In genomic region chr5:25645661-25646364, GRCm38 (mm10) we compare ENCODE assay signal across 21 mouse cellular contexts. TPM values are rescaled to one million over a fixed set of nuclear protein-coding genes. Genes with fewer than 3 reads are reported as not detected.
DNase-seq lines count a peak whose midpoint lies in the region; ATAC-seq and TF ChIP-seq lines count a peak whose summit lies in the region.
"Had no signal": no experiment of that assay in that cellular context is flagged by ENCODE, and none has a peak within 500 bp of the region (broad histone marks: within the 10 kb centered on the region; RNA-seq: fewer than 3 reads in every experiment).

No protein-coding gene starts in this region.

- H3K4me1 ChIP-seq in forebrain, embryonic 15.5 days = peaks cover 15% of the 10 kb centered on the region
- H3K4me1 ChIP-seq in forebrain, embryonic 12.5 days = no peaks in the 10 kb centered on the region
- no peaks in the 10 kb centered on the region for H3K4me1 ChIP-seq in midbrain, postnatal 0 days (ENCODE audit: insufficient read depth, low read length)
- no peaks in the 10 kb centered on the region for H3K4me1 ChIP-seq in midbrain, embryonic 15.5 days
- H3K4me1 ChIP-seq in forebrain, postnatal 0 days (ENCODE audit: insufficient read depth) = no peaks in the 10 kb centered on the region
- H3K4me1 ChIP-seq: hindbrain, embryonic 15.5 days; limb, embryonic 15.5 days; neural tube, embryonic 15.5 days had no signal

- H3K27me3 ChIP-seq in forebrain, embryonic 15.5 days = no peaks in the 10 kb centered on the region
- H3K27me3 ChIP-seq in forebrain, embryonic 12.5 days = no peaks in the 10 kb centered on the region
- no peaks in the 10 kb centered on the region for H3K27me3 ChIP-seq in midbrain, postnatal 0 days (ENCODE audit: insufficient read depth, low read length)
- H3K27me3 ChIP-seq in midbrain, embryonic 15.5 days (replicated peaks) = no peaks in the 10 kb centered on the region
- no peaks in the 10 kb centered on the region for H3K27me3 ChIP-seq in forebrain, postnatal 0 days (ENCODE audit: insufficient read depth, low read length)
- H3K27me3 ChIP-seq: hindbrain, embryonic 15.5 days; limb, embryonic 15.5 days; neural tube, embryonic 15.5 days had no signal

- WGBS in forebrain, embryonic 15.5 days = 54% methylated on average over 8 of the region's 8 CpGs
- WGBS in forebrain, embryonic 12.5 days = 81% methylated on average over 8 of the region's 8 CpGs
- WGBS in midbrain, postnatal 0 days = 83% methylated on average over 8 of the region's 8 CpGs
- WGBS in midbrain, embryonic 15.5 days = 83% methylated on average over 8 of the region's 8 CpGs
- WGBS in forebrain, postnatal 0 days = 53% methylated on average over 8 of the region's 8 CpGs

- H3K4me3 ChIP-seq in forebrain, embryonic 15.5 days = no peak overlapping the region
- H3K4me3 ChIP-seq in forebrain, embryonic 12.5 days (replicated peaks) = no peak overlapping the region
- H3K4me3 ChIP-seq in midbrain, postnatal 0 days (ENCODE audit: low read depth, low read length) = no peak overlapping the region
- no peak overlapping the region for H3K4me3 ChIP-seq in midbrain, embryonic 15.5 days
- no peak overlapping the region for H3K4me3 ChIP-seq in forebrain, postnatal 0 days (ENCODE audit: low read depth, low read length)
- H3K4me3 ChIP-seq: hindbrain, embryonic 15.5 days; limb, embryonic 15.5 days; neural tube, embryonic 15.5 days had no signal

- ATAC-seq in cerebellum, adult (ENCODE audit: insufficient number of reproducible peaks, low FRiP score, low TSS enrichment) = no peak
- ATAC-seq in forebrain, embryonic 15.5 days (replicated peaks) = peak; percentile 77
- ATAC-seq in forebrain, embryonic 12.5 days (ENCODE audit: low FRiP score) = no peak
- ATAC-seq in midbrain, postnatal 0 days (ENCODE audit: low FRiP score) = no peak
- no peak for ATAC-seq in midbrain, embryonic 15.5 days (replicated peaks)
- no peak for ATAC-seq in forebrain, postnatal 0 days
- no peak for ATAC-seq in granulocyte monocyte progenitor cell, adult 5-6 weeks (replicated peaks; ENCODE audit: poor library complexity, severe bottlenecking)
- ATAC-seq: intestine, embryonic 16.5 days had no signal

- peak; percentile 10 for DNase-seq in cerebellum, adult 11 months
- peak; percentile 61 for DNase-seq in midbrain, postnatal 0 days (ENCODE audit: low spot score)
- DNase-seq in forebrain, postnatal 0 days = peak; percentile 9
- DNase-seq: adrenal gland, postnatal 25 days; gastrocnemius, postnatal 36 days; kidney, adult 9 months; kidney, postnatal 36 days; lung, embryonic 14.5 days; lung, postnatal 36 days; thymus, adult 18-20 months; thymus, postnatal 36 days had no signal

- no peaks in the 10 kb centered on the region for H3K9me3 ChIP-seq in forebrain, embryonic 15.5 days
- no peaks in the 10 kb centered on the region for H3K9me3 ChIP-seq in forebrain, embryonic 12.5 days
- H3K9me3 ChIP-seq in midbrain, postnatal 0 days (ENCODE audit: low read length) = no peaks in the 10 kb centered on the region
- H3K9me3 ChIP-seq in midbrain, embryonic 15.5 days = no peaks in the 10 kb centered on the region
- H3K9me3 ChIP-seq in forebrain, postnatal 0 days (ENCODE audit: low read length) = no peaks in the 10 kb centered on the region
- H3K9me3 ChIP-seq: hindbrain, embryonic 15.5 days; limb, embryonic 15.5 days; neural tube, embryonic 15.5 days had no signal

- H3K4me2 ChIP-seq in forebrain, embryonic 15.5 days (replicated peaks) = no peak overlapping the region
- H3K4me2 ChIP-seq in forebrain, embryonic 12.5 days = no peak overlapping the region
- H3K4me2 ChIP-seq in midbrain, postnatal 0 days (ENCODE audit: low read depth, low read length, poor library complexity, severe bottlenecking) = no peak overlapping the region
- H3K4me2 ChIP-seq in midbrain, embryonic 15.5 days = no peak overlapping the region
- H3K4me2 ChIP-seq in forebrain, postnatal 0 days (ENCODE audit: low read depth) = no peak overlapping the region
- H3K4me2 ChIP-seq: hindbrain, embryonic 15.5 days; limb, embryonic 15.5 days; lung, embryonic 14.5 days; neural tube, embryonic 15.5 days had no signal

- H3K27ac ChIP-seq in forebrain, embryonic 15.5 days (replicated peaks) = peak overlapping the region; percentile 55
- no peak overlapping the region for H3K27ac ChIP-seq in forebrain, embryonic 12.5 days
- H3K27ac ChIP-seq in midbrain, postnatal 0 days (ENCODE audit: low read depth, low read length) = no peak overlapping the region
- H3K27ac ChIP-seq in midbrain, embryonic 15.5 days = no peak overlapping the region
- no peak overlapping the region for H3K27ac ChIP-seq in forebrain, postnatal 0 days (ENCODE audit: low read depth, low read length)
- H3K27ac ChIP-seq: hindbrain, embryonic 15.5 days; limb, embryonic 15.5 days; liver, embryonic 14.5 days; neural tube, embryonic 15.5 days had no signal

- H3K9ac ChIP-seq in forebrain, embryonic 15.5 days (replicated peaks) = no peak overlapping the region
- H3K9ac ChIP-seq in forebrain, embryonic 12.5 days = no peak overlapping the region
- H3K9ac ChIP-seq in midbrain, postnatal 0 days (replicated peaks; ENCODE audit: low read length, poor library complexity, severe bottlenecking) = no peak overlapping the region
- no peak overlapping the region for H3K9ac ChIP-seq in midbrain, embryonic 15.5 days
- H3K9ac ChIP-seq in forebrain, postnatal 0 days = no peak overlapping the region
- H3K9ac ChIP-seq: hindbrain, embryonic 15.5 days; limb, embryonic 15.5 days; liver, embryonic 14.5 days; lung, embryonic 14.5 days; neural tube, embryonic 15.5 days had no signal

- TF ChIP-seq CTCF in midbrain, postnatal 0 days (IDR thresholded peaks at IDR 0.05) = no peak
- TF ChIP-seq CTCF in forebrain, postnatal 0 days (IDR thresholded peaks at IDR 0.05; ENCODE audit: low read depth) = no peak

- no peaks in the 10 kb centered on the region for H3K36me3 ChIP-seq in forebrain, embryonic 15.5 days
- H3K36me3 ChIP-seq in forebrain, embryonic 12.5 days (replicated peaks) = no peaks in the 10 kb centered on the region
- no peaks in the 10 kb centered on the region for H3K36me3 ChIP-seq in midbrain, postnatal 0 days (ENCODE audit: insufficient read depth, low read length)
- no peaks in the 10 kb centered on the region for H3K36me3 ChIP-seq in midbrain, embryonic 15.5 days (replicated peaks)
- H3K36me3 ChIP-seq in forebrain, postnatal 0 days (ENCODE audit: insufficient read depth) = no peaks in the 10 kb centered on the region
- H3K36me3 ChIP-seq: hindbrain, embryonic 15.5 days; limb, embryonic 15.5 days; neural tube, embryonic 15.5 days had no signal

RNA-seq across cellular contexts. Expression of gene Xrcc2, which starts 59.8 kb away (rescaled TPM):
- polyA plus RNA-seq in forebrain, embryonic 15.5 days (2015; fragmentation: Nextera tagmentation; extraction: Ambion mirVana) = 6.6 and 7.7 TPM in 2 replicates
- polyA plus RNA-seq in forebrain, embryonic 12.5 days (2016; fragmentation: Nextera tagmentation; extraction: Ambion mirVana) = 14.0 and 18.1 TPM in 2 replicates
- 7.4 and 15.5 TPM in 2 replicates for total RNA-seq in midbrain, postnatal 0 days (2014; rRNA removed)
- polyA plus RNA-seq in midbrain, postnatal 0 days (2015; fragmentation: Nextera tagmentation; extraction: Ambion mirVana) = 4.2 and 4.8 TPM in 2 replicates
- 5.1 and 5.2 TPM in 2 replicates for polyA plus RNA-seq in midbrain, embryonic 15.5 days (2015; fragmentation: Nextera tagmentation; extraction: Ambion mirVana)
- 7.3 and 7.6 TPM in 2 replicates for total RNA-seq in forebrain, postnatal 0 days (2014; rRNA removed)
- polyA plus RNA-seq in forebrain, postnatal 0 days (2015; fragmentation: Nextera tagmentation; extraction: Ambion mirVana) = 3.3 and 4.1 TPM in 2 replicates
- 15.2 and 21.9 TPM in 2 replicates for total RNA-seq in granulocyte monocyte progenitor cell, adult 5-6 weeks (2014; fragmentation: Nextera tagmentation)
- total RNA-seq in granulocyte monocyte progenitor cell, adult 5-6 weeks (2017) = 12.7 and 14.9 TPM in 2 replicates

Comparison
In these comparisons a context has a peak if more than half of its experiments do, and no peak if none do; other contexts are left out.
1. DNase-seq: peak in every context shown above with its lines; median percentile 61 in midbrain, postnatal 0 days; 10 in cerebellum, adult 11 months; 9 in forebrain, postnatal 0 days.